Mouse (Mus musculus) frontal cortex, adult (tissue): ENCODE measurements at regions not wholly inside any gene's neighbourhood (a gene's known extent, or its start where the extent isn't known, plus 50 kb on each side); places are given as distances from the start of the nearest gene placed in this dataset.

Experiments used
- ATAC-seq: cut with Nextera tagmentation; 2 replicates; pipeline ENCODE4 v1.9.2; 2017; ENCODE audit warnings: mild to moderate bottlenecking, moderate library complexity, mixed read lengths; ENCODE audit not compliant: low TSS enrichment

DNA sequence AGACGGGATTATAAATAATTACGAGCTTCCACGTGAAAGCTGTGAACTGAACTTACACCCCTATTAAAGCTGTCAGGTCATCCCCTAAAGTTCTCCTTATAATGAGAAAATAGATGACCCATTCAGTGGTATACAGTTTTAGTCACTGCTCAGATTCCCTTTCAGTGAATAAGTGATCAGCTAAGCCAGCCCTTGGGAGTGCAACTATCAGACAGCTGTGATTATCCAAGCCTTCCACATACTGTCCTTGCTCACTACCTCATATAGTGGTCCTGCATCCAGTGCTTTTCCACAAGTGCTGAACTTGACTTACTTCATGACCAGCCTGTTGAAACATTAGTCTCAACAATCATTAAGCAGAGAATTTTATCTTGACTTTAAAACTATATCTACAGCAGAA is 131.2 kb upstream of the Tle1 start:
- no peak for ATAC-seq

DNA sequence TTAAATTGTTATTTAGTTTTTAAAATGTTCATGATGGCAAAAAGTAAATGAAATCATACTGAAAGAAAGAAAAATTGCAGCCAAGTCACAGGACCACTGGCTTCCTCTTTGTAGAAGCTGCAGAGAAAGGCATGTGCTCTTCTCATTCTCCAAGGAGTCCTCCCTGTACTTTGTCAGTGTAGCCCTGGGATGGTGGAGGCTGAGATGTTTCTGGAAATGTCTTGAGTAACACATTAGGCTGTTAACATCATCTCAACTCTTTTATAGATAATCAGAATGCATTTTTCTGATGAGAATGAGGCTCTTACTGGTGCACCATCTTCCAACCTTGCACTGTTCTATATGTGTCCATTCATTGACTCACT is 128.3 kb upstream of the Tle1 start:
- ATAC-seq: no peak

GRCm38 (mm10) chr4:72328282-72329025 is 127.7 kb upstream of the Tle1 start:
- no peak for ATAC-seq

DNA sequence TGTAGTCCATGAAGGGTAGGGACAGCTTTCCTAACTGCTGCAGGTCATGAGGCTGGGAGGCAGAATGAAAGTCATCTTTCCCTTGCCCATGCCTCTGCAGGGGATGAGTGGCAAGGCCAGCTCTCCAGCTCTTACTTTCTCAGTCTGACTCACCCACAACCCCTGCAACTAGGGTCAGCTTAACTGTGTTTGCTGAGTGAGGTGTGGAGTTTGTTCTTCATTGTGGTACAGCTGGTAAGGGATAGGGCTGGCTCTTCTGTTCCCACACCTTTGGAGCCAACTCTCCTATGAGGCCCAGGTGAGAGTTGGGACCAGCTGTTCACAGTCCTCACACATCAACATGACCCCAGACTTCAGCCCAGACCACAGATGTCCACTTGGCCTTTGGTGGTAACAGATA is 124.2 kb upstream of the Tle1 start:
- ATAC-seq: no peak

DNA sequence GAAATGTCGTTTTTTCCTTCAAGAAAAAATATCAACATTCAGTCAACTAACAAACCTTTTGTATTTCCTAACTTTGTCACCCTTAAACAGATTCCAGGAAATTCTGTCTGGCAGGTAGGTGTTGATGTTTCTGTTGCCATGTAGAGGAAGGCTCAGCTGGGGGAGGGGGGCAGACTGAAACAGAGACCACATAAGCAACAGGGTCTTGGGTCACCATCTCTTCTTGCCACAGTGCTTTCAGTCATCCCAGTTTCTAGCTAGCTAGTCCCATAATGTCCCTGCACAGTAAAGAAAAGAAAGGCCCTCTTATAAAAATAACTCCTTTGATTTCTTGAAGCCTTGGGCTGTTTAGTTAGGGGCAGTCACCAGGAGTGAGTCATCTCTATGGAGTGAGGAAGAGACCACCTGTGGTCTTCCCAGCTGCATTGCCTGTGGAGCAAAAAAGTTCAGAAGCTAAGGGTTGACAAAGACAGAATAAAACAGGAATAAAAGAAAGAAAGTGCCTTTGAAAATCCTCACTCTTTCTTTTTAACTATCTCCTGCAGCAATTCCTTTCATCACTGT is 84.5 kb upstream of the Tle1 start:
- no peak for ATAC-seq

DNA sequence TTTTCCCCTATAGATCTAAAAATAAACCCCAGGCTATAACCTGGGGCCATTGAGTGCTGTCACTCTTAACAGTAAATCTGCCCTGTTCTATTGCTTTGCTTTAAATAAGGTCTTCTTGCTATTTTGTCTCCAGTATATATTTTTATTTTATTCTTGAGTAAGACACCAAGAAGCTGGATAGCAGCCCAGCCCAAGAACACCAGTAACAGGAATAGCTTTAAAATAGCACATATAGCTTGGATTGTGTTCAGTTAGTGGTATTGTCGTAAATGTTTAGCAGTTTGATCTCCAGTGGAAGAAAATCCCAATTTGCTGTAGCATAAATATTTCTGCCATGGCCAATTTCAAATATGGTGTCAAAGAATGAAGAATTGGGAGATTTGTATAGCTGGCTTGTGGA is 49.8 kb upstream of the Tle1 start:
- ATAC-seq: peak; percentile 77
